Mouse (Mus musculus) adrenal gland, postnatal 4 days (tissue): ENCODE results near the gene Naf1. TPM values are rescaled to one million over a fixed set of nuclear protein-coding genes. Genes with fewer than 3 reads are reported as not detected.

Experiments
- DNase-seq, 2 experiments: peaks; one replicate each; pipeline ENCODE4 v3.0.0; 2021 to 2022; ENCODE audit warnings: low spot score in 2 of 2, mixed read lengths in 2 of 2
- long read RNA-seq, 2 experiments: library from polyadenylated mRNA; stranded (forward); transcript quantifications; one replicate each; pipeline ENCODE4 v2.0.0; 2021
- total RNA-seq, 2 experiments: library from RNA; stranded (reverse); gene quantifications; 2 replicates each; pipeline ENCODE4 v1.2.3; 2021

The Naf1 gene
- 10 to 100 TPM; 17.5 to 18.3 TPM for total RNA-seq
- long read RNA-seq, experiment 1, partial matches to known transcripts = 1 of 1 reads
- long read RNA-seq, experiment 1, other reads (novel, unspliced or antisense) = 0 of 1 reads
- long read RNA-seq, experiment 2, partial matches to known transcripts = 6 of 7 reads
- long read RNA-seq, experiment 2, other reads (novel, unspliced or antisense) = 0 of 7 reads

DNA sequence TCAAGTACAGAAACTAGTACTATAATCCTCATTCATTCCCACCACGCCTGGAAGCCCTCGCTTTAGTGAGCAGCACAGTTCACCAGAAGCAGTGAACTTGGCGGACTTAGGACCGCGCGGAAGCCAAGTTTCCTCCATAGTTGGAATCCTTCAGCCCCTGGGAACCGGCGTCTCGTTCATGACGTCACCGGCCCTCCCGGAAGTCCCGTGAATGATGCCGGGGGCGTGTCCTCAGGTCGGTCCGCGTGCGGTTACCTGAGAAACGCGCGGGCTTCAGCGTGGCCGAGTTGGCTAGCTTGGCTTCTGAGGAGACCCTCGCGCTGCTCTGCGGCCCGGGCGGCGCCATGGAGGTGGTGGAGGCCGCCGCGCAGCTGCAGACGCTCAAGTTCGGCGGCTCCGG lies at the start of gene Naf1:
Gene Naf1 (plus strand): TSS at position 195 of the 400 bp plus-strand sequence.
- DNase-seq = peak; percentile 67 to 80

DNA sequence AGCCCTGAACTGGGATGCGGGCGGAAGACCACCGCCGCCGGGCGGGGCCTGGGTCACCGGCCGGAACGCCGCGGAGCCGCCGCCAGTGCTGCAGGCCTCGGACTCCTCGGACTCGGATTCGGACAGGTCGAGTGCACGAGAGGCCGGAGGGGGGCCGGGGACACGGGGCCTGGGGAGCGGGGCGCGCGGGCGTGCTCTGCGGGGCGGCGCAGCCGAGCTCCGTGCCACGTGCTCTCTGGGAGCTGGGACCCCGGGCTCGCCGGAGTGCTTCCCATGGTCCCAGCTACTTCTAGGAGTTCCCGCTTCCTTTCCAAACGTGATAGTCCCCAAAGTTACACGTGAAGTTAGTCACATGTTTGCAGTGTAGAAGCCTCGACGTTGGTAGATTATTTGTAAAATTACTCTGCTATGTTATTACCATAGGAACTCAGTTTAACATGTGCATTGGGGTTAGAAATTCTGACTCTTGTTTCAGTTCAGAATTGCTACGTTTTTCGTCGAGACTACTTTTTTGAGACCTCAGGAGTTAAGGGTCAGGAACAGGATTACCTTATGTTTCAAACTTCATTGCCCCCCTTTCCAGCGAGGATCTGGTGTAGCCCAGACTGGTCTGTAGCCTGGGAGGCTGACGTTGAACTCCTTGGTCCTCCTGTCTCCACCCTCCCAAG lies 1.0 kb downstream of the Naf1 start:
- DNase-seq = peak; percentile 22 to 27

DNA sequence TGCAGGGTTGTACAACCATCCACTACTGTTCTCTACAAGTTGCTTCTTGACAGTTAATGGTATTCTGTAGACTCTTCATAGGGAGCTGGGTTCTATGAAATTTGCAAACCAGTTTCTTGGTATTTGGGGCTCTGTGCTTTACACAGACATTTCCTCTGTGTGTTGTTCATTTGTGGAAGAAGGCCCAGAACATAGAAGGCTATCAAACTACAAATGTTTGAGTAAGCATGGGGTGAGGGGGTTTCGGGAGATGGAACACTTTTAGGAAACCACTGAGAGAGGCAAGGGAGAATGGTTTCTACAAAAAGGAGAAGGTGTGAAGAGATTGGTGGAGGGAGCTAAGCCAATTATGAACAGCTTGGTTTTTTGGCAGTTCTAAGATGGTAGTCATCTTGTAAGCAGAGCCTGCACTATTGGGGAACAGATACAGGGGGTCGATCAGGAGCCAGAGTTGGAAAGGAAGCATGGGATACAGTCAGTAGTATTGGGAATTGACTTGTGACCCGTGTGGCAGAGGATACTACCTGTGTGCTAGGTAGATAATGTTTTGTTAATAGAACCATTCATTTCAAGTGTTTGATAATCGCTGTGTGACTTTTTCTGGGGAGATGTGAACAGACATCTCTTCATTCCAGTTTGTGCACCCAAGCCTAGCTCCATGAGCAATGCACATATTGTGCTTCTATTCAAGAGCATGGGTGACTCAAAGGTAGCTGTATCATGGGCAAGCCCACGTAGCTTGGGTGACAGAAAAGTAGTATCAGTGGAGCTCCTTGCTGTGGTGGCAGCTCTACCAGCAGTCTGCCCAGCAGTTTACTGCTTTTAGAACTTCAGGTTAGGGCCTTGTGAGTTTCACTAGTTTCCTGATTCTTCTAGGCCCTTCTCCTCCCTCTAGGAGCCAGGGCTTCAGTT lies 1.8 kb downstream of the Naf1 start:
- DNase-seq = no peak

DNA sequence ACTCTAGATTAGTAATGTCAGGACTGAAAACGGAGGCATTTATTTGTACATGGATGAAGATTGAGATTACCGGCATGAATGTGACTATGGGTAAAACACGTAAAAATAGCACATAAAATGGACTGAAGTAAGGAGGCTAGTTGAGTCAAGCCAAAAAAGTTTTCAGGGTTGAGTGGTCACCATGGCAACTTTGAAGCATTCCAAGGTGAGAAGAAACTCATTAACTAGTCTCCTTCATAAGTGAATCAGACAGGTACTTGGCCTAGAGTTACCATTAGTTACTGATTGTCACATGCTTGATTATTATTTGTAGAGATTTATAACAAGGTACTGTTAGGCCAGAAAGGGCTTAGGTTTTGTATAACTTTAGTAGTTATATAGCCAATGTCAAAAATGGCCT lies 3.7 kb downstream of the Naf1 start:
- DNase-seq = no peak

DNA sequence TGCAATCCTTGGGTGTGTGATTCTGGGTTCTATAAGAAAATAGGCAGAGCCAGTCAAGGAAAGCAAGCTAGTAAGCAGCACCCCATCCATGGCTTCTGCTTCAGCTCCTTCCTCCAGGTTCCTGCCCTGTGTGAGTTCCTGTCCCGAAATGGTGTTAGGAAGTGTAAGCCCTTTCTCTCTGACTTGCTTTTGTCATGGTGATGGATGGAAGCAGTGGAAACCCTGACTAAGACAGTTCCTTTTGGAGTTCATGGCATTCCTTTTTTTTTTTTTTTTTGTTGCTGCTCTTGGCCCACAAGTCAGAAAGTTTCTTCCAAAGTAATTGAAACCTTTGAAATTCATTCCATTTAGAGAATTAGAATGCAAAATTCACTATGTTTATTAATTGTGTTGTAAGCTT lies 5.1 kb downstream of the Naf1 start:
- DNase-seq = no peak

DNA sequence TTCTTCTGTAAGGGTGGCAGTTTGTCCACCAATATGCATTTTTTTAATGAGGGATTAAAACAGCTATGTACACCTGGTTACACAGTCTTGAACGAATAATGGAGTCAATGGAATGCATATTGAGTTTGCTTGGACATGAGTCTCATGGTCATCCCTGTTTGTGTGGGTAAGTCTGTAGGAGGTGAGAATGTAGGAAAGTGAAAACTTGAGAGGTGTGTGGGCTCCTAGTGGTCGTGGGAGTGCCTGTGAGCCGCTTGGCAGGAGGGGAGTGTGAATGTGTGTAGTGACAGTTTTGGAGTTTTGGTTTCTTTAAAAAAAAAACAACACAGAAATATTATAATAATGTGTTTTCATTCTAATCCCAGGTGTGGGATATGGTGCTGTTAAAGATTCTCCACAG lies 7.7 kb downstream of the Naf1 start:
- no peak for DNase-seq

DNA sequence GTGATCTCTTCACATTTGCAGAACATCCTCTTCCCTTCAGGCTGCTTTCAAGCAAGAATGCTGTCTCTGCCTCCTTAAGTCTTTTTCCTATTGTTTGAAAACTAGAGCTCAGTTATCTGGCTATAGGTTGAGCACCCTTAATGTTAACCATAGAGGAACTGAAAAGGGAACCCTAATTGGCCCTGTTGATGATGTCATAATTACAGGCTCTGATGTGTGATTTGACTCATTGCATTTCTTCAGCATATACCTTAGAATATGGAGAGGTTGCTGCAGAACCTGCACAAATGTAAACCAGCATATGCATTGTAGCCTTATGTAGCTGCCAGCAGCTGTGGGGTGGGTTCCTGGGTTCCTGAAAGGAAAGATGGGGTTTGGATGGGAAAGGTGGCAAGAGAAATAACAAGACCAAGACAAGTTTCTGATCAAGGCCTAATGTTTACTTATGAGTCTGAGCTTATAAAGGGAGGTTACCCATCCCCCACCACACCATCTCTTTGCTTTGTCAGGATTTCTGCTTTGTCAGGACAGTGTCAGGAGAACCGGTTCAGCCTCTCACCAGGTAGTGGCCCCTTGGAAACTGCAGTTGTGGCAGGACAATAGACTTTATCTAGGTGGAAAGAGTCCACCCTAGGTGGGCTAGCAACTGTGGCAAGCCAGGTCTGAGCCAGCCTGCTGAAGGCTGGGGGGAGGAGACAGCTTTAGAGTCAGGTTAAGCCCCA lies 9.4 kb downstream of the Naf1 start:
- DNase-seq = no peak

DNA sequence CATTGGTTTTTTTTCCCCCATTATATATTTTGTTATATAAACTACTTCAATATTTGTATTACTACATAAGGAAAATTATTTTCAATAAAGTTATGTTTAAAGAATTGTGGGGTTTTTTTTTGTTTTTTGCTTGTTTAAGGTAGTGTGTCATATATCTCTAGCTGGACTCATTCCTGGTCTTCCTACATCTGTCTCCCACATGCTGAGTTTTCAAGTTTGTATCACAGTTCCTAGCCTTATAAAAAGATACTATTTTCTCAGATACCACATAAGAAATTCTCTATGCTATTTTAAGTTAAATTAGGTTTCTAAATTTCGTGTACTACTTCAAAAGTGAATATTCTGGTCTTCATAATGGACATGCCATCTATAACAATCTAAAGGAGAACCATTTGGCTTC lies 23.8 kb downstream of the Naf1 start:
- no peak for DNase-seq

DNA sequence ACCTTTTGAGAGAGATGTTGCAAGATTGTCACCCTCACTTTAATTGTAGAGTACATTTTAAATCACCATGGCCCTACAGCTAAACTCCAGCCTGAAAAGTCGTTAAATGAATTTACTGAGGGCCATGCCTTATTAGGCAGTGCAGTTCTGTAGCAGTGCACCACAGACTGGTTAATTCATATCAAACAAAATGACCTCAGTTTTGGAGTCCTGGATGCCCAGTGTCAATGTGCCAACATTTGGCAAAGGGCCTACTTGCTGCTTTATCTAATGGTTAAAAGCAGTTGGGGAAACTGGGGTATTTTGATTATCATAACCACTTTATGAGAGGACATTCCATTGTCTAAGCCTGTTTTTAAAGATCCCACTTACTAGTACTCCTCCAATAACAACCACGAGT lies 31.9 kb downstream of the Naf1 start:
- no peak for DNase-seq

DNA sequence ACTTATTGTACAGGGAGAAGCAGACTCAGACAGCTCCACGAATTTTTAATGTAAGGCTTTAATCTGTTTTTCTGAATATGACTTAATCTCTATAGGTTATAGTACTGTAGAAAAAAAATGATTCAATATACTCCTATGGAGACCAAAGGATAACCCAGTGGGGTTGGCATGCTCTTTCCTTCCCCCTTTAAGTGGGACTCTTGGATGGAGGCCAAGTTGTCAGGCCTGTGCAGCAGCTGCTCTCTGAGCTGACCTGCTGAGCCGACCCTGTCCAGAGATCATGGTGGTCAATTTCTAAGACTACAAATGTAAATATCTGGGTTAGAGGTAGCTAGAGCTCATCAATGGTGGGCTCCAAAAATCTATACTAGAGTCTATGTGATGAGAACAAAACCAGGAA lies 45.0 kb downstream of the Naf1 start:
- no peak for DNase-seq

DNA sequence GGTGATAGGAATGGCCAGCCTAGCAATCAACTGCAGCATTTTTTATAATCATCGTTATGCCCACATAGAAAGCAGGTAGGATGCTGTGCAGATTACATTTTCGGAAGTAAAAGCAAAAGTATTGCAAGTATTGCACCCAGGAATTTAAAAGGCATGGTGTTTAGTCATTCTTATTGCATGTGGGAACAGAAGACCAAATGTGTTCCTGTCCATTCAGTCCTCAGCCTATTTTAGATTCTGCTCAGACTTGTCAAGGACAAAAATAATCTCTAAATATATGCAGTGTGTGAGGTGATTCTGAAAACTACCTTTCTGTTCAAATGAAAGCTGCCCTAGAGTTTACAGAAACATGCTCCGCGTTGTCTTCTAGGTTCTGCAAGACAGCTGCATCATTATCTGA lies 45.5 kb downstream of the Naf1 start:
- no peak for DNase-seq

DNA sequence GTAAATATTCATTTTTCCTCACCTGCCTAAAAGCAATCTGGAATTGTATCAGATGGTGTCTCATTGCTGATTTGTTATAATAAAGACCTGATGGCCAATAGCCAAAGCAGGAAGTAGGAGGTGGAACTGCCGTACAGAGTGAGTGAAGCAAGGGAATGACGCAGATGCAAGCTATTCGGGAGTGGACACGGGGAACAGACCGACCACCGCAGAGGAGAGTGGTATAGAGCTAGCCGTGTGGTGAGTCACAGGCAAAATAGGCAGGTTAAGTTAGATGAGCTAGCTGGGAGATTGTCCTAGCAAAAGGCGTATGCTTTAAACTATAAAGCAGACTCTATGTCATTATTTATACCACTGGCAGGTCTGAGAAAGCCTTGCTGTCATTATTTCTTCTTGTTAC lies 46.1 kb downstream of the Naf1 start:
- no peak for DNase-seq

DNA sequence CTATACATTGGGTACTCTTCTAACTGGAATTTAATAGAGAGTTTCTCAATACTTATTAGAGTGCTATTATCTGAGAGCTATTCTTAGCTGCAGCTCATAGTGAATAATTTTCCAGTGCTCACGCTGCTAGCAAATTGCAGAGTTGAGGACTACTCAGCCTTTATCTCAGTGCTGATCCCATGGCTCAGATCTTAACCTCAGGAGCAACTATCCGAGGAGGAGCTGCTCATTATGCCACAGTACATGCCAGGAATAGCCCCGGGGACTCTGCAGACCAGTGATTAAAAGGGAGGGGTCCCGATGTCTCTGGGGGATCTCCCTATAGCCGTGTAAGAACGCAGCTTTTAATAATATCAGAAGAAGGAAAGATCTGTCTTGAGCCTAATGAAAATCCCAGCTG lies 50.7 kb downstream of the Naf1 start:
- DNase-seq = no peak

DNA sequence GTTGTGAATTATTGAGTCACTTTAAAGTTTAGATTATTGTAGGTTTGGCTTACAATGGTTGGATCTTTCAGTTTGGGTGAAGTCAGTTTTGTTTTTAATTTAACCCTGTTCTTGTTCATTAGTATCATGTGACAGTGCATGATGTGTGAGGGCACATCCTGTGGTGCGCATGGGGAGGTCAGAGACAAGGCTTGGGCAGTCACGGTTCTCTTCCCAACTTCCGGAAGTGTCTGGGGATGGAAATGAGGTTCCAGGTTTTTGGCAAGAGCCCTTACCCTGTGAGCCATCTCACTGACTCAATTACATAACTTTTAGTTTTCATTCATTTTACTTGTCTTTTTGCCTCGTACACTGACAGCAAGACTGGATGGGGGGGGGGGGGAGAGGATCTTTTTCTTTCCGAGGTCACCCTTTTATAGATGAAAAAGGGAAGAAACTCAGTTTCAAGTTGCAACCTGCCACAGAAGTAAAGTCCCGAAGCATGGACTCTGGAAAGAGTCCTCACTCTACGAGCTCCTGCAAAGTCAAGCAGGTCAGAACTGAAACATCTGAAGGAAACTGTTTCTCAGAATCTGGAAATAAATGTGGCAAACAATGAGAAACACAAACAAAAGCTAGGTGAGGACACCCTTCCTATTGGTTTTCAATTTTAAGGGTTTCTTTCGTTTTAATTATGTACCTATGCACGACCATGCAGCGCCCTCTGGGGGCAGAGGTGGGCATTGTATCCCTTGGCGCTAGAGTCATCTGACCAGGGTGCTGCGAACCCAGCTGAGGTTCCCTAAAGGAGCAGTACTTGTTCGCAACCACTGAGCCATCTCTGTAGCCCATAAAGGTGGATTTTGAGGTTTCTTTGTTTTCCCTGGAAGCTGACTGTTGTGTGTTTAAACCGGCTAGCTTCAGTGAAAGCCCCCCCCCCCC lies 53.9 kb downstream of the Naf1 start:
- peak in 1 of 2 experiments; percentile 11 for DNase-seq

DNA sequence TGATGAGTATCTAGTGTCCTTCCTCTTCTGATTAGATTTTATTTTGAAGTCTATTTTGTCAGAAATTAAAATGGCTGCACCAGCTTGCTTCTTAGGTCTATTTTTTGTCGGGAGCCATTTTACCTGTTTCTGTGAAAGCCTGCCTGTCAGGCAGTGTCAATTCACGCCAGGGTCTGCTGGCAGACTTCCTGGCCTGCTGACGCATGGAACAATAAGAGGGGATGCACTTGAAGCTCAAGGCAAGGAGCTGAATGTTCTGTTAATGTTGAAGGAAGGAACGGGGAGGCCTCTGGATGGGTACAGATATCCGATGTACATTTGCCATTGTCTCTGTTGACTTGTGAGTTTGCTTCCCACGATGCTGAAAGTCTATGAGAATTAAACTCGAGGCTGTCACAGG lies 56.0 kb downstream of the Naf1 start:
- DNase-seq = no peak

DNA sequence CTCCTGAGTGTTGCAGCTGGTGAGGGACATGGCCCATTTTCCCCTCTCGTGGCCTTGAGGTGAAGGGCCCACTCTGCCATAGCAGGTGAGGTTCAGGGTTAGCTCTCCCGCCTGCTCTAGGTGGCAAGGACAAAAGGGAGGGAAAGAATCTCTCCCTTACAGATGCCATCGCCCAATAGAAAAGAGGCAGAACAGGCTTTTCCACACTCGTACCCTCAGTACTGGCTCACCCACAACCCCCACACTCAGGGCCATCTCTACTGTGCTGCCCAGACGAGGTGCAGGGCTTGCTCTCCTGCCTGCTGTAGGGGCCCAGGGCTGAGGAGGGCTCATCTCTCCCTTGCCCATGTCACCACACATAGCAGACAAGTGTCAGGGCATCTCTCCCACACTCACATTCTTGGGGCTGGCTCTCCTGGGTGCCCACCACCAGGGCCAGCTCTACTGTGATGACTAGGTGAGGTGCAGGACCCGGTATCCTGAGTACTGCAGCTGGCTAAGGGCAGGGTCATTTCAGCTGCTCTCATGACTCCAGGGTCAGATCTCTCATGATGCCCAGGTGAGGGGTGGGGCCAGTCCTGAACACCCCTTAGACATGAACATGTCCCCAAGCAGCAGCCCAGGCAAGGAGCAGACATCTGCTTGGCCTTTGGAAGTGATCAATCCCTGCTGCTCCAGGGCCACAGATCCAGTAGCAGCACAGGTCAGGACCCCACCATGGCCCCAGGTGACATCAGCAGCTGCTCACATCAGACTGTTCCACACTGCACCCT lies 57.9 kb downstream of the Naf1 start:
- DNase-seq = no peak

DNA sequence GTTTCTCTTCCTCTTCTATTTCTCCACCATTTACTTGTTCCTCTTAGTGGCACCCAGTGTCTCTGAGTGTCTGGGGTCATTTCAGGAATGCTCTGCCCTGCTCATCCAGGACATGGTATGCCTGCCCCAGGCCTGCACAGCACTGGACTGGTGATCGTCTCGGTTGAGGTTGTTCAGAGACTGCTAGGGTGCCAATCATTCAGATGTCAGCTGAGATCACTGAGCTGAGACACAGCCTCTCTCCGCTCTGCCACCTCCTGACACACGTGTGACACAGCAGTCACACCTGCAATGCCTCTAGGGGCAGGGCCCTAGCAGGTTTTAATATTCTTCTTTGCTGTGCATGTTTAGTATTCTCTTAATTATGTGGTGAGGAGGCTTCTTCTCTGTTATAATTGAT lies 58.5 kb downstream of the Naf1 start:
- no peak for DNase-seq

DNA sequence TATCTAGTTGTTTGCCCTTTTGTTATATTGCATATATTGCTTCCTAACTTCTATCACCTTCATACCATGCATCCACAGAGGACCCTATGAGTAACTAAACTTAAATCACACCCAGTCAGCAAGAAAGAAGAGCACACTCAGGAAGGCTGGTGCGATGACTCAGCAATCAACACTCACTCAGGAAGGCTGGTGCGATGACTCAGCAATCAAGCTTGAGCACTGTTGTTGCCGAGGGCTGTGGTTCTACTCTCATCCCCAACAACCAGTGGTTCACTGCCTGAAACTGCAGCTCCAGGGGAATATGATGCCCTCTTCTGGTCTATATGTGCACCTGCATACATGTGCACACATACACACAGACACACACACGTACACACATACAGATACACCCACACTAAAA lies 73.7 kb downstream of the Naf1 start:
- no peak for DNase-seq

DNA sequence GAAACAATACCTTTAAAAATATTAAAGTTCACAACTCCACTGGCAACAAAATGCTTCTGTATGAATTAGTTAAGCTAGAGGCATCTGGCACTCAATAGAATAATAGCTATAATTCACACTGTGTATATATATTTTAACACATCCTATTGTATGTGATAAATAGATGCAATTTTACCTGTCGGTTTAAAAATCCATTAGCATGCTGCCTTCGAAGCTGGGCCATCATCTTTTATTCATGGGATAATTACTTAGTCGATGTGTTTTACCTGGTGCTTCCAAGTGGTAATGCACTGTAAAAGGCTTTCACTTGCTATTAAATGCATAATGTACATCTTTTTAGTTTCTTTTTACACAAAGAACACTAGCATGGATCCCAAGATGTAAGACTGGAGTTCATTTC lies 76.2 kb downstream of the Naf1 start:
- no peak for DNase-seq
